Mouse (Mus musculus) limb, embryonic 11.5 days (tissue): ENCODE results near the gene Cyp2d22. TPM values are rescaled to one million over a fixed set of nuclear protein-coding genes. Genes with fewer than 3 reads are reported as not detected.
"Not testable (repeated sequence)": the region's sequence is repeated elsewhere in the genome, so short reads cannot be mapped to it uniquely, and the experiment has no call there.

Experiments
- ATAC-seq: fragments of 200-750 bp; cut with Nextera tagmentation; 2 replicates; pipeline ENCODE4 v1.8.0; 2017; ENCODE audit warnings: low read depth; ENCODE audit not compliant: insufficient number of reproducible peaks, low FRiP score, low TSS enrichment
- DNase-seq: peaks from one replicate; pipeline ENCODE4 v3.0.0-alpha.2; 2015; ENCODE audit warnings: low spot score
- H3K27ac ChIP-seq: fragments of 300-500 bp; sonication (generic); replicated peaks from 2 replicates; pipeline ENCODE4 v1.5.1; 2014; ENCODE audit warnings: low read depth, mild to moderate bottlenecking, low read length
- H3K27me3 ChIP-seq: fragments of 300-500 bp; sonication (generic); 2 replicates; pipeline ENCODE4 v1.6.1; 2014; ENCODE audit warnings: mild to moderate bottlenecking, low read length, mixed read lengths; ENCODE audit not compliant: control insufficient read depth, insufficient read depth
- H3K36me3 ChIP-seq: fragments of 300-500 bp; sonication (generic); 2 replicates; pipeline ENCODE4 v1.6.1; 2014; ENCODE audit warnings: mild to moderate bottlenecking, low read length, moderate library complexity, mixed read lengths; ENCODE audit not compliant: control insufficient read depth, insufficient read depth
- H3K4me1 ChIP-seq: fragments of 300-500 bp; sonication (generic); 2 replicates; pipeline ENCODE4 v1.6.1; 2014; ENCODE audit warnings: low read length, mixed read lengths; ENCODE audit not compliant: control insufficient read depth, insufficient read depth
- H3K4me2 ChIP-seq: fragments of 300-500 bp; sonication (generic); 2 replicates; pipeline ENCODE4 v1.6.1; 2014; ENCODE audit warnings: low read depth, mild to moderate bottlenecking, moderate library complexity; ENCODE audit not compliant: severe bottlenecking
- H3K4me3 ChIP-seq: fragments of 300-500 bp; sonication (generic); 2 replicates; pipeline ENCODE4 v1.5.1; 2014; ENCODE audit warnings: low read depth, low read length
- H3K9ac ChIP-seq: fragments of 300-500 bp; sonication (generic); 2 replicates; pipeline ENCODE4 v1.6.1; 2014; ENCODE audit warnings: mild to moderate bottlenecking, low read length
- H3K9me3 ChIP-seq: fragments of 300-500 bp; sonication (generic); 2 replicates; pipeline ENCODE4 v1.6.1; 2016; ENCODE audit warnings: low read length; ENCODE audit not compliant: control insufficient read depth
- WGBS: fragments of 180-500 bp; shearing (Covaris S2); extraction: QIAGEN DNeasy Blood & Tissue Kit; methylation state at CpG from one replicate; pipeline ENCODE4 v1.1.7; 2014; 5-methylcytosine and 5-hydroxymethylcytosine counted together
- polyA plus RNA-seq: library from polyadenylated mRNA; unstranded; fragments of >200 nt; fragmentation: Nextera tagmentation; extraction: Ambion mirVana; gene quantifications from 2 replicates; pipeline ENCODE4 v1.2.1, GENCODE M21; 2014

Gene Cyp2d22
- polyA plus RNA-seq, 1 experiment from 2014 or later = 1.6 TPM

GRCm38 (mm10) chr15:82372446-82372845, 7.6 kb downstream of the Cyp2d22 start:
- no peaks in the 10 kb centered on the region for H3K4me1 ChIP-seq
- DNase-seq (no peak), ATAC-seq (no peak)
- H3K4me3 ChIP-seq = no peak overlapping the region
- H3K27me3 ChIP-seq = no peaks in the 10 kb centered on the region
- no peaks in the 10 kb centered on the region for H3K9me3 ChIP-seq
- no peak overlapping the region for H3K4me2 ChIP-seq
- no peak overlapping the region for H3K27ac ChIP-seq
- H3K9ac ChIP-seq = no peak overlapping the region
- H3K36me3 ChIP-seq = no peaks in the 10 kb centered on the region
- 91% methylated on average over 6 of the region's 6 CpGs for WGBS

- no peak for DNase-seq
Observed at GRCm38 (mm10) chr15:82368851-82369250, 11.2 kb downstream of the Cyp2d22 start.

GRCm38 (mm10) chr15:82368146-82368545, 11.9 kb downstream of the Cyp2d22 start:
- no peak overlapping the region for H3K27ac ChIP-seq
- H3K36me3 ChIP-seq = no peaks in the 10 kb centered on the region
- DNase-seq (no peak), ATAC-seq (no peak)
- H3K4me1 ChIP-seq = no peaks in the 10 kb centered on the region
- H3K4me2 ChIP-seq = no peak overlapping the region
- H3K9me3 ChIP-seq = no peaks in the 10 kb centered on the region
- no peaks in the 10 kb centered on the region for H3K27me3 ChIP-seq
- WGBS = 85% methylated on average over 4 of the region's 4 CpGs
- no peak overlapping the region for H3K4me3 ChIP-seq
- H3K9ac ChIP-seq = no peak overlapping the region

More at GRCm38 (mm10) chr15:82368851-82369250, 11.2 kb downstream of the Cyp2d22 start:
- no peak overlapping the region for H3K4me2 ChIP-seq
- ATAC-seq = no peak
- no peaks in the 10 kb centered on the region for H3K36me3 ChIP-seq
- 85% methylated on average over 1 of the region's 1 CpGs for WGBS
- no peaks in the 10 kb centered on the region for H3K4me1 ChIP-seq
- no peak overlapping the region for H3K4me3 ChIP-seq
- no peak overlapping the region for H3K27ac ChIP-seq
- H3K27me3 ChIP-seq = no peaks in the 10 kb centered on the region
- H3K9ac ChIP-seq = no peak overlapping the region
- H3K9me3 ChIP-seq = no peaks in the 10 kb centered on the region

- not testable (repeated sequence) for H3K36me3 ChIP-seq, DNase-seq, H3K4me1 ChIP-seq, H3K27ac ChIP-seq, H3K27me3 ChIP-seq, H3K9me3 ChIP-seq, ATAC-seq, H3K4me3 ChIP-seq, H3K4me2 ChIP-seq, H3K9ac ChIP-seq
- 27% methylated on average over 3 of the region's 9 CpGs for WGBS
Observed at GRCm38 (mm10) chr15:82364561-82364960, 15.5 kb downstream of the Cyp2d22 start.

- not testable (repeated sequence) for DNase-seq, H3K9ac ChIP-seq, H3K4me3 ChIP-seq, H3K36me3 ChIP-seq, H3K27me3 ChIP-seq, H3K27ac ChIP-seq, H3K4me1 ChIP-seq, H3K4me2 ChIP-seq, H3K9me3 ChIP-seq, ATAC-seq
- WGBS = 81% methylated on average over 7 of the region's 12 CpGs
Observed at GRCm38 (mm10) chr15:82363801-82364200, 16.3 kb downstream of the Cyp2d22 start.

- Histone ChIP-seq H3K4me2 (no peak overlapping the region), H3K4me3 (no peak overlapping the region), H3K9ac (no peak overlapping the region), H3K27me3 (no peaks in the 10 kb centered on the region), H3K27ac (no peak overlapping the region), H3K9me3 (no peaks in the 10 kb centered on the region), H3K4me1 (peaks cover 5% of the 10 kb centered on the region; the same call in 1 of the 2 replicates), H3K36me3 (no peaks in the 10 kb centered on the region)
- 95% methylated on average over 4 of the region's 4 CpGs for WGBS
- no peak for DNase-seq
- no peak for ATAC-seq
Observed at GRCm38 (mm10) chr15:82362234-82362633, 17.8 kb downstream of the Cyp2d22 start.

- 78% methylated on average over 11 of the region's 11 CpGs for WGBS
- Histone ChIP-seq H3K4me1 (peaks cover 5% of the 10 kb centered on the region; the same call in 1 of the 2 replicates), H3K9ac (no peak overlapping the region), H3K27ac (no peak overlapping the region), H3K9me3 (no peaks in the 10 kb centered on the region), H3K4me2 (no peak overlapping the region), H3K4me3 (no peak overlapping the region), H3K27me3 (no peaks in the 10 kb centered on the region), H3K36me3 (no peaks in the 10 kb centered on the region)
- DNase-seq (no peak), ATAC-seq (no peak)
Observed at GRCm38 (mm10) chr15:82361459-82362018, 18.5 kb downstream of the Cyp2d22 start.

- ATAC-seq (no peak), DNase-seq (no peak)
- Histone ChIP-seq H3K4me3 (no peak overlapping the region), H3K36me3 (no peaks in the 10 kb centered on the region), H3K27ac (no peak overlapping the region), H3K4me2 (no peak overlapping the region), H3K27me3 (no peaks in the 10 kb centered on the region), H3K9ac (no peak overlapping the region; the same call in 1 of the 2 replicates), H3K9me3 (no peaks in the 10 kb centered on the region), H3K4me1 (peaks cover 5% of the 10 kb centered on the region; the same call in 1 of the 2 replicates)
- WGBS = 63% methylated on average over 22 of the region's 22 CpGs
Observed at GRCm38 (mm10) chr15:82358431-82359260, 21.4 kb downstream of the Cyp2d22 start.
